Mouse (Mus musculus) heart, embryonic 12.5 days (tissue): ENCODE data around the gene Magee1. TPM values are rescaled to one million over a fixed set of nuclear protein-coding genes. Genes with fewer than 3 reads are reported as not detected.

Experiments
- ATAC-seq: fragments of 200-750 bp; cut with Nextera tagmentation; 2 replicates; pipeline ENCODE4 v1.8.0; 2017; ENCODE audit warnings: moderate TSS enrichment, moderate library complexity; ENCODE audit not compliant: insufficient number of reproducible peaks, low FRiP score
- H3K27ac ChIP-seq: fragments of 300-500 bp; sonication (generic); 2 replicates; pipeline ENCODE4 v1.5.1; 2016; ENCODE audit warnings: mild to moderate bottlenecking, moderate library complexity; ENCODE audit not compliant: poor library complexity, severe bottlenecking
- H3K27me3 ChIP-seq: fragments of 300-500 bp; sonication (generic); replicated peaks from 2 replicates; pipeline ENCODE4 v1.6.1; 2016; ENCODE audit warnings: mild to moderate bottlenecking, moderate library complexity
- H3K36me3 ChIP-seq: fragments of 300-500 bp; sonication (generic); 2 replicates; pipeline ENCODE4 v1.6.1; 2016; ENCODE audit warnings: mild to moderate bottlenecking, moderate library complexity
- H3K4me1 ChIP-seq: fragments of 300-500 bp; sonication (generic); replicated peaks from 2 replicates; pipeline ENCODE4 v1.6.1; 2016; ENCODE audit warnings: mild to moderate bottlenecking
- H3K4me2 ChIP-seq: fragments of 300-500 bp; sonication (generic); 2 replicates; pipeline ENCODE4 v1.6.1; 2016; ENCODE audit warnings: mild to moderate bottlenecking, moderate library complexity
- H3K4me3 ChIP-seq: fragments of 300-500 bp; sonication (generic); 2 replicates; pipeline ENCODE4 v1.5.1; 2016; ENCODE audit warnings: mild to moderate bottlenecking
- H3K9ac ChIP-seq: fragments of 300-500 bp; sonication (generic); 2 replicates; pipeline ENCODE4 v1.6.1; 2016; ENCODE audit warnings: mild to moderate bottlenecking, moderate library complexity
- H3K9me3 ChIP-seq: fragments of 300-500 bp; sonication (generic); replicated peaks from 2 replicates; pipeline ENCODE4 v1.6.1; 2016; ENCODE audit warnings: mild to moderate bottlenecking, moderate library complexity
- WGBS: fragments of 180-500 bp; shearing (Covaris S2); methylation state at CpG from one replicate; pipeline ENCODE4 v1.1.7; 2016; 5-methylcytosine and 5-hydroxymethylcytosine counted together
- polyA plus RNA-seq: library from polyadenylated mRNA; unstranded; fragments of >200 nt; fragmentation: Nextera tagmentation; extraction: Ambion mirVana; gene quantifications from 2 replicates; pipeline ENCODE4 v1.2.1, GENCODE M21; 2016

Magee1 gene
- polyA plus RNA-seq, 1 experiment from 2014 or later, result 17.6 TPM

- WGBS, result 57% methylated on average over 2 of the region's 2 CpGs
- peaks cover 12% of the 10 kb centered on the region for H3K27me3 ChIP-seq
- H3K9me3 ChIP-seq, result no peaks in the 10 kb centered on the region
- no peak overlapping the region for H3K9ac ChIP-seq
- H3K4me2 ChIP-seq, result no peak overlapping the region
- no peak overlapping the region for H3K4me3 ChIP-seq
- H3K27ac ChIP-seq, result no peak overlapping the region
- no peak for ATAC-seq
- H3K4me1 ChIP-seq, result no peaks in the 10 kb centered on the region
- H3K36me3 ChIP-seq, result no peaks in the 10 kb centered on the region
Observed at GRCm38 (mm10) chrX:105167217-105167616, 47.0 kb downstream of the Magee1 start.

Other genes with a start within 250 kb of the Magee1 start
- gene Pbdc1, start 40.6 kb upstream of the Magee1 start, polyA plus RNA-seq, result 40.5 and 41.7 TPM in 2 replicates